Mouse (Mus musculus) heart, postnatal 0 days (tissue): Measurements from ENCODE around the gene Esrrg. TPM values are rescaled to one million over a fixed set of nuclear protein-coding genes. Genes with fewer than 3 reads are reported as not detected.

Experiments
- ATAC-seq: fragments of 200-750 bp; cut with Nextera tagmentation; 2 replicates; pipeline ENCODE4 v1.8.0; 2017; ENCODE audit warnings: low read depth, moderate number of reproducible peaks, moderate library complexity; ENCODE audit not compliant: insufficient read depth
- DNase-seq: peaks from one replicate; pipeline ENCODE4 v3.0.0-alpha.2; 2016; ENCODE audit warnings: low spot score
- H3K27ac ChIP-seq: fragments of 300-500 bp; sonication (generic); 2 replicates; pipeline ENCODE4 v1.5.1; 2014; ENCODE audit warnings: low read depth, mild to moderate bottlenecking
- H3K27me3 ChIP-seq: fragments of 300-500 bp; sonication (generic); 2 replicates; pipeline ENCODE4 v1.6.1; 2014; ENCODE audit warnings: low read length, mixed read lengths; ENCODE audit not compliant: control insufficient read depth, insufficient read depth
- H3K36me3 ChIP-seq: fragments of 300-500 bp; sonication (generic); replicated peaks from 2 replicates; pipeline ENCODE4 v1.6.1; 2014; ENCODE audit warnings: low read length, mixed read lengths; ENCODE audit not compliant: control insufficient read depth, insufficient read depth
- H3K4me1 ChIP-seq: fragments of 300-500 bp; sonication (generic); 2 replicates; pipeline ENCODE4 v1.6.1; 2014; ENCODE audit warnings: antibody characterized with exemption; ENCODE audit not compliant: control insufficient read depth, insufficient read depth
- H3K4me2 ChIP-seq: fragments of 300-500 bp; sonication (generic); 2 replicates; pipeline ENCODE4 v1.6.1; 2014; ENCODE audit warnings: low read depth, mild to moderate bottlenecking, low read length, moderate library complexity
- H3K4me3 ChIP-seq: fragments of 300-500 bp; sonication (generic); 2 replicates; pipeline ENCODE4 v1.5.1; 2014; ENCODE audit warnings: low read depth, low read length
- H3K9ac ChIP-seq: fragments of 300-500 bp; sonication (generic); replicated peaks from 2 replicates; pipeline ENCODE4 v1.6.1; 2014; ENCODE audit warnings: low read depth, low read length, mixed read lengths
- H3K9me3 ChIP-seq: fragments of 300-500 bp; sonication (generic); replicated peaks from 2 replicates; pipeline ENCODE4 v1.6.1; 2016; ENCODE audit warnings: low read length; ENCODE audit not compliant: control insufficient read depth
- CTCF ChIP-seq: IDR thresholded peaks from 2 replicates; pipeline ENCODE4 v1.5.1; 2016; ENCODE audit warnings: antibody characterized with exemption, control low read depth, low read depth
- EP300 ChIP-seq: IDR thresholded peaks from 2 replicates; pipeline ENCODE4 v1.6.1; 2016; ENCODE audit warnings: antibody characterized with exemption, low read depth
- WGBS: fragments of 180-500 bp; shearing (Covaris S2); extraction: QIAGEN DNeasy Blood & Tissue Kit; methylation state at CpG from one replicate; pipeline ENCODE4 v1.1.7; 2014; 5-methylcytosine and 5-hydroxymethylcytosine counted together
- polyA plus RNA-seq: library from polyadenylated mRNA; unstranded; fragments of >200 nt; fragmentation: Nextera tagmentation; extraction: Ambion mirVana; gene quantifications from 2 replicates; pipeline ENCODE4 v1.2.1, GENCODE M21; 2015
- total RNA-seq: library from RNA; depleted of rRNA; stranded (reverse); fragments of >200 nt; gene quantifications from 2 replicates; pipeline ENCODE4 v1.2.3, GENCODE M21; 2014; ENCODE audit warnings: low replicate concordance

The Esrrg gene
- total and polyA plus RNA-seq, 2 experiments from 2014 or later, result 11.5 to 16.8 TPM

DNA sequence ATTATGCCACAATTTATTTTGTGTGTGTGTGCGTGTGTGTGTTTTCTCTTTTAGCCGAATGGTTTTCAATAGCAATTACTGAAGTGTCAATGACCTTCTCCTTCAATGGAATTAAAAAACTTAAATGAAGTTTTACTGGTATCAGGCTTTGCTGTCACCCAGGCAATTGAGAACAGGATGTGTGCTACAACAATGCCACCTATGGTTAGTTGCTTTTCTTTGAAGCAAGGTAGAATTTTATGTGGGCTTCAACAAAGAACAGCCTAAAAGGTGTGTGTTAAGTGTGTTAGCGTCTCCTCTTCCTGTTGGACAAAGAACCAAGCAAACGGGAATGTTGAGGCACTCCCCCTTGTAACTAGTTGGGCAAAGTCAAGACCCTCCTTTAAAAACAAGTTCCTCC lies 162.5 kb downstream of the Esrrg start:
- H3K4me1 ChIP-seq, result no peaks in the 10 kb centered on the region
- 77% methylated on average over 4 of the region's 4 CpGs for WGBS
- H3K9ac ChIP-seq, result no peak overlapping the region
- H3K4me3 ChIP-seq, result no peak overlapping the region
- no peak overlapping the region for H3K4me2 ChIP-seq
- no peak for ATAC-seq
- H3K27ac ChIP-seq, result no peak overlapping the region
- TF ChIP-seq EP300 (no peak), CTCF (no peak)
- DNase-seq, result no peak
- no peaks in the 10 kb centered on the region for H3K27me3 ChIP-seq
- no peaks in the 10 kb centered on the region for H3K36me3 ChIP-seq
- H3K9me3 ChIP-seq, result no peaks in the 10 kb centered on the region

DNA sequence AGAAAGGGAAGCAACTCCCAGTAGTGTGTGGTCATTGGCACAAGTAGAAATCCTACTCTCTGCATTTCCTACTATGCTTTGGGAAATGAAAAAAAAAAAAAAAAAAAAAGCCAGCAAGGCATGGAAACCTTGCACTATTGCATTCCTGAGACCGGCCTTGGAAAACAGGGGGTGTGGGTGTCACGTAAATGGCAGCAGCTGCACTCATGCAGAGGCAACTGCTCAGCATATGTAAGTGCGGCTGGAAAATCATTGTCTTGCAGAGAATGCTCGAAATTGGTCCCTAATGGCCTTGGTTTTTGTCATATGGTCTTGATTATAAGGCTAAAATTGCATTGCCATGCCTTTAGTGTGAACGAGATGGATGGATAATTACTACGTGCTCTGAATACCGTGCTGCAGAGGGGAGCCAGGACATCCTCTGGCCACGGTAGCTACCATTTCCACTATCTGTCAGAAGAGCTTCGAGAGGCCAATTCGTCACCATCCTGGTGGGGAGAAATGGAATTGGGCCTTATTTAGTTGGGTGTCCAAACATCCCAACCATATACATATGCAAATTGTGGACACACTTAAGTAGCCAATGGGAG lies 171.1 kb downstream of the Esrrg start:
- no peak overlapping the region for H3K27ac ChIP-seq
- TF ChIP-seq CTCF (no peak), EP300 (no peak)
- no peaks in the 10 kb centered on the region for H3K27me3 ChIP-seq
- DNase-seq, result no peak
- ATAC-seq, result no peak
- H3K4me2 ChIP-seq, result no peak overlapping the region
- H3K36me3 ChIP-seq, result no peaks in the 10 kb centered on the region
- H3K4me3 ChIP-seq, result no peak overlapping the region
- 83% methylated on average over 10 of the region's 10 CpGs for WGBS
- H3K9ac ChIP-seq, result no peak overlapping the region
- no peaks in the 10 kb centered on the region for H3K9me3 ChIP-seq
- no peaks in the 10 kb centered on the region for H3K4me1 ChIP-seq

DNA sequence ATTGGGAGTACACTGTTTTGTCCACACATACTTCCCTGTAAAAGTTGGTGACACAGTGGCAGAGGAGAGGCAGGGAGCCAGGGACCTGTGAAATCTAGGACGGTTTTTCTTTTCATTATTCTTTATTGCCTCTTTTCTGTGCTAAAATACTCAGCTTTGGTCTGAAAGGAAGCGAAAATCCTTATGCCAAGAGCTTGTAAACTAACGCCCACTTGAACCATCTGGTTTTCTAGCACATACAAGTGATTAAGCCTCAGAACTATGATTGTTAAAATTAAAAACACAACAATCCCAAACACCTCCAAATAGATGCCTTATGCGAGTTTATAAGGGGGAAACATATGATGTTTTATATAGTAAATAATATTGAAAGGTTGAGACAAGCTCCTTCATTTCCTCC lies 176.6 kb downstream of the Esrrg start:
- Histone ChIP-seq H3K4me1 (no peaks in the 10 kb centered on the region), H3K27ac (no peak overlapping the region), H3K9me3 (no peaks in the 10 kb centered on the region), H3K4me3 (no peak overlapping the region), H3K9ac (no peak overlapping the region), H3K36me3 (no peaks in the 10 kb centered on the region), H3K27me3 (no peaks in the 10 kb centered on the region), H3K4me2 (no peak overlapping the region)
- TF ChIP-seq CTCF (no peak), EP300 (no peak)
- DNase-seq (no peak), ATAC-seq (no peak)
- 79% methylated on average over 4 of the region's 4 CpGs for WGBS

DNA sequence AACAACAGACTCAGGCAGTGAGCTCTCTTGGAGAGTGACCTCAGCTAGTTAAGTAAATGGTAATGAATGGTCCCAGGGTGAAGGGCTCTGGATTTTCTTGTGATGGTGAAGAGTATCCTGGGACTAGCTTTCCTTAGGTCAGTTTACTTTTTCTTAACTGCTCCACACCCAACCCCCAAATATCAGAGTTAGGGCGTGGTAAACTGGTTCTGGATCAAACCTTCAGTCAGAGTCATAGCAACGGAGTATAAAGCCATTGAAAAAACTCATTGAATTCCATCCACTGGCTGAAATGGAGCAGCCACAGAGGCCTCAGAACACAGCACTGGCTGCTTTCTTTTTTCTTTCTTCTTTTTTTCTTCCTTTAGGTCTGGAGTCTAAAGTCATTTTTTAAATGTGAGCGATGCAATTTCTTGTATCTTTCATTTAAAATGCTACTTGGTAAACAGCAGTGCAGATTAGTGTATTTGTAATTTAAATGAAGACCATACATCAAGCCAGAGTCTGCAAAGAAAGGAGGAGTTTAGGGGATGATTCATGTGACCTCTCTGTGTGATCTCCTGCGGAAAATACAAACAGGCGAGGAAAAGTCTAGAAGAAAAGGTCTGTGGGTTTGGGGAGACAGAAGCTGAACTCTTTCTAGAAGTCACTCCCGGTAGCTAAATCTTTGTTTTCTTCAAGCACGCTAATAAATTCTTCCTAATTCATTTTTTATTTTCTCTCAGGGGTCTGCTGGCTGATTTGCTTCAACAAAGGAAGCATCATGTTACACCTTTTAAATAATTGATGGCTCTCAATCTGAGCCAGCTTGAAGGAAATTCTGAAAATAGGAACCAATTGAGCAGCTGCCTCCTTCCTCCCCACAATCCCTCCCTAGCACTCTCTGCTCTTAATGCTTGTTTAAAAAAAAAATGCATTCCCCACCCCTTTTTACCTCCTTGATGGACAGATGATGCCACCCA lies 178.7 kb downstream of the Esrrg start:
- ATAC-seq (no peak), DNase-seq (no peak)
- TF ChIP-seq CTCF (no peak), EP300 (no peak)
- Histone ChIP-seq H3K4me3 (no peak overlapping the region), H3K9ac (no peak overlapping the region), H3K9me3 (no peaks in the 10 kb centered on the region), H3K4me1 (no peaks in the 10 kb centered on the region), H3K27me3 (no peaks in the 10 kb centered on the region), H3K4me2 (no peak overlapping the region), H3K27ac (no peak overlapping the region), H3K36me3 (no peaks in the 10 kb centered on the region)
- WGBS, result 82% methylated on average over 7 of the region's 7 CpGs

GRCm38 (mm10) chr1:187794240-187794930 lies 185.8 kb downstream of the Esrrg start:
- Histone ChIP-seq H3K9ac (no peak overlapping the region), H3K9me3 (no peaks in the 10 kb centered on the region), H3K27me3 (no peaks in the 10 kb centered on the region), H3K4me3 (no peak overlapping the region), H3K36me3 (no peaks in the 10 kb centered on the region), H3K4me1 (peaks cover 14% of the 10 kb centered on the region; the same call in 1 of the 2 replicates), H3K4me2 (no peak overlapping the region), H3K27ac (no peak overlapping the region; the same call in 1 of the 2 replicates)
- 84% methylated on average over 5 of the region's 5 CpGs for WGBS
- no peak for ATAC-seq
- no peak for DNase-seq
- TF ChIP-seq CTCF (no peak), EP300 (no peak)
